Mouse (Mus musculus): ENCODE results near the gene Dkk3. TPM values are rescaled to one million over a fixed set of nuclear protein-coding genes. Genes with fewer than 3 reads are reported as not detected.

Gene Dkk3
- total RNA-seq (2021), result 10 to 100 TPM; 44.8 to 46.7 TPM

DNA sequence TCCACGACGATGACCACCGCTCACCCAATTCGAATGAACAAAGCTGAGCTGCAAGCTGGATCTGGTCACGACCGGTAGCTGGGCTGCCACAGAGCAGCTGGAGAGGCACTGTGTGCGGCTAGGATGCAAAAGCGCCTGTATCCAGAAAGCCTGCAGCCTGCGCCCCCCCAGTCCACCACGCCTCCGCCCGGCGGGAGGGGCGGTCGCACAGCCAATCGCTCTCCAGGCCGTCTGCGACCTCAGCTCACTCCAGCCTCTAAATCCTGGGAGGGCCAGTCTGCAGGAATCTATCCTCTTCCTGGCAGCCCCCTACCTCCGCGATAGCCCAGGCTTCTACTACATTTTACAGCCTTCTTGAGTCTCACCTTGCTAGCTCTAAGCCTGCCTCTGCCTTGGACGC is at the start of gene Dkk3:
Gene Dkk3 (minus strand): TSS at position 116 of the 400 bp plus-strand sequence.
- intact Hi-C loops (cut with DNase I), result no loop called here
- DNase-seq (ENCODE audit: low spot score), result no peak

DNA sequence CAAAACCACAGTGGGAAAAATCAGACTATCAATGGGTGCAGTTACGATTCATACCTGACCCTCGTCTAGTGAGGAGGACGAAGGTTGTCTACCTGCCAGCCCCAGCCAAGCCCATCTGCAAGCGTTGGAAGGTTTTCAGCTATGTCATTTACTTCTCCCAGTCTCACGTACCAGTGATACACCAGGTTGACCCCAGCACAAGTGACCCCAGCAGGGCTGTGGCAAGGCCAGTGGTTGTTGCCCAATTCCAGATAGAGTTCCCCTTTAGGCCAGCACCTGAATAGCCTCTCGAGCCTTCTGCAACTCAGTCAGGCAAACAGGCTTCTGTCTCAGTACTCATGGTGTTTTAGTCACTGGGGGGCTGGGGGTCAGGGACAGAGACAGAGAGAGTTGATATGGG is 48.9 kb upstream of the Dkk3 start:
- intact Hi-C loops (cut with DNase I), result loop anchor here (2.0 kb wide), 2 partner anchors 15 to 125 kb away; no protein-coding TSS in a partner anchor
- no peak for DNase-seq (ENCODE audit: low spot score)

DNA sequence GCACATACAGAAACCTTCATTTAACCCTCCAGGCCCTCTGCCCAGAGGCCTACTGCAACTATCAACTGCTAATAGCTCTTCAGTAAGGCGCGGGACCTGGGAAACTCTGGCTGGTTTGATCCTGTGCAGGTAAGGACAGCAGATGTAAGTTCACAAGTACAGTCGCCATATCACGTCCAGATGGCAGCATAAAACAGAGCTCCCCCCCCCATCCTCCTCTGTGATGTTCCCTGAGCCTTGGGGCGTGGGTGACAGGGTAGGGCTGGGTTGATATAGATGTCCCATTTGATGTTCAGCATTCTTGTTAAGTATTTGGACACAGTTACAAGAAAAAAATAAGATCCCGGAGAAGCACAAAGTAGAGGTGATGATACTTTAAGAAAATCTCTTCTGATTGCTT is 46.7 kb upstream of the Dkk3 start:
- intact Hi-C loops (cut with DNase I), result no loop called here
- DNase-seq (ENCODE audit: low spot score), result no peak

DNA sequence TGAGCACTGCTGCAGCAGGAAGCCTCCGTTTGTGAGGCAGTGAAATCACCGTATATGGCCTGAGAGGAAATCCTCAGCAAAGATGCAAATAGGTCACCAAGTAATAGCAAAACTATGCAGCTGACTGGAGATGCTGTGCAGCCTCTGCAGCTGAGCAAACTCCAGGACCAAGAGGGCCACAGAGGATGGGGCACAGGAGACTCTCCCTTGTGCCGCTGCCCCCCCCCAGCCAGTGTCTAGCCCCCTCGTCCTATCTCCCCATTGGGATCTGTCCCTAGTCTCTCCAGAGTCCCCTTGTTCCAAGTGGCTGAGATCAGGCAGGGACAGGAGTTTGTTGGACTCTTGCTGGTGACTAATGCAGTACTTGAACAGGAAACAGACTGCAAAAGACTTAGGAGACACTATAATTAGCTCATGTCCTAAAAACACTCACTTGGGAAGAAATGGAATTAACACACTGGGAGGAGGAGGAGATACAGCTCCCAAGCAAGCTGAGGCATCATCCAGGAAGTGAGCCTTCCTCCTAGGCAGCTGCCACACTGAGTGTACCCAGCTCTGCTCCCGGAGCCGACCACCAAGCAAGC is 45.6 kb upstream of the Dkk3 start:
- no peak for DNase-seq (ENCODE audit: low spot score)
- intact Hi-C loops (cut with DNase I), result no loop called here

DNA sequence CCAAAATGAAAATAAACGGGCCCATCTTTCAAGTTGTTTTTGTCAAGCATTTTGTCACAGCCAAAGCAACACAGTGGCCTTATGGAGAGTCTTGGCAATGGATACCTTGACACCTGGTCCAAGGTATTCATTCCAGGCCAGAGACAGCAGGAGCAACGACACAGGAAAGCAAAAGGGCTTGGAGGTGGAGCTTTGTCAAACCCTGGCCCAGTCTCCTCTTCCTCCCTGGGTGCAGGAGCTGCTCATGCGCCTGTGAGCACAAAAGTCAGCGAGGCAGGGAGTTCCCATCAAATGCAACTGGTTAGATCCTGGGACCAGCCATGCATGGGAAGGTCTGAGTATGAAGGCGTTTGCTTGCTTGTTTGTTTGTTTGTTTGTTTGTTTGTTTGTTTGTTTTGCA is 45.1 kb upstream of the Dkk3 start:
- no peak for DNase-seq (ENCODE audit: low spot score)
- intact Hi-C loops (cut with DNase I), result no loop called here

DNA sequence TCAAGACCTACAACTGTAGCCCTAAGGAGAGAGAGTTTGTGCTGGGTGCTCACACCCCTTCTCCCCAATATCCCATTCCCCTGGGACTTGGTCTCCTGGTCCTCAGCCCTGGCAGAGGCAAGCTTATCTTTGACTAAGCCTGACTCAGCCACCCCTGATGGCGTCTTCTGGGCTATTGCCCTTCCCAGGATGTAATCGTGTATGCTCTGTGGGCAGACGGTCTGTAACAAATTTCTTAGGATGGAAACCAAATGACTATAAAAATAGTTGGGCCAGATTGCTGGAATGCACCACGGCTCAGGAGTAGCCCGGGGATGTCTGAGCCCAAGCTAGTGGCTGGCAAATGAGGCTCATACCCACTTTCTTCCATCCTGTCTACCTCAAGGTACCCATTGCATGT is 44.0 kb upstream of the Dkk3 start:
- no peak for DNase-seq (ENCODE audit: low spot score)
- intact Hi-C loops (cut with DNase I), result no loop called here

DNA sequence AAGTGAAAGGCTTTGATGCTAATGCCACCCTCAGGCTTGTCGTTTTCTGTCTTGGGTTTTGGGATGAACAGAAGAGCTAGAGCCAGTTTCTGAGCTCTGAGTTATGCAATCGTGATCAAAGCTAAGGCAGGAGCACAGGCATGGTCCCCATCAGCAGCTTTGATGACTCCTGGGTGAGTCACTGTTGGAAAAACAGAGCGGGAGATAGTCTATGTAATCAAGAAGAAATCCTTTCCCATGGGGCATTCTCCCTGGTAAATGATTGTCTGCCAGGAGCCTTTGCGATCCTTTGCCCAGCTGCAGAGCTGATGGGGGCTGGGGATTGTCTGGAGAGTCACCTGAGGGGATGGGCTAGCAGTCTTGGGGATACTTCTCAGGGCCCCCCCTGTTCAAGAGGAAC is 43.3 kb upstream of the Dkk3 start:
- DNase-seq (ENCODE audit: low spot score), result no peak
- intact Hi-C loops (cut with DNase I), result no loop called here

DNA sequence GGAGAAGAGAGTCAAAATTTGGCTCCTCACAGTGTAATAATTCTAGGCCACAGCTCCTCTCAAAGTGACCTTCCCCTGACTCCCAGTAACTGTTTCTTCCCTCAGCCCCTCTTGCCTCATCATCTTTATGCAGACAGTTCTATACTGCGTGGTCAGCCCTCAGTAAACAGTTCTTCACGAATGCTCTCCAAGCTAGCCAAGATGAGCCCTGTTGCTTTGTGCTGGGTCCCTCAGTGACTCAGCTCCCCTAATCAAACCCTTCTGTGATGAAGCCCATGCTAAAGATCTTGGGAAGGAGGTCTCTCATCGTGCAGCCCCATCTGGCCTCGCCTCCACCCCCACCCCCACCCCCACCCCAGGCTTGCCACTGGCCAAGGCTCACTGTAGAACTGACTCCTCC is 41.9 kb upstream of the Dkk3 start:
- no peak for DNase-seq (ENCODE audit: low spot score)
- intact Hi-C loops (cut with DNase I), result no loop called here

DNA sequence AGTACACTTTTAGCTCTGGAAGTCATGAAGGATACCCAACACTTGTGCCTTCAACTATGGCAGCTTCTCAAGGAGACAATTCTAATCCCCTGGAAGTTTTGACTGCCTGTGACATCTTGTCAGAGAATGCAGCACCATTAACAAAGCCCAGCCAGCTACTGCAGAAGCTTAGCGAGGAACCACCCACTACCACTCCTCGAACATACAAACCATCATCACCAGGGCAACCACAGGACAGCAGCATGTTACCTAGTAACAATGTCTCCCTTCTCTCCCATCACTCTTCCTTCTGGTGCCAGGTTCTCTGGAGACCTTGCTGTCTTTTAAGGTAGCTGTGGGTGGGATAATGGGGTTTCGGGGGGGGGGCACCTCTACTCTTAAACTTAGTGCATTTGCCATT is 40.5 kb upstream of the Dkk3 start:
- DNase-seq (ENCODE audit: low spot score), result no peak
- intact Hi-C loops (cut with DNase I), result no loop called here

DNA sequence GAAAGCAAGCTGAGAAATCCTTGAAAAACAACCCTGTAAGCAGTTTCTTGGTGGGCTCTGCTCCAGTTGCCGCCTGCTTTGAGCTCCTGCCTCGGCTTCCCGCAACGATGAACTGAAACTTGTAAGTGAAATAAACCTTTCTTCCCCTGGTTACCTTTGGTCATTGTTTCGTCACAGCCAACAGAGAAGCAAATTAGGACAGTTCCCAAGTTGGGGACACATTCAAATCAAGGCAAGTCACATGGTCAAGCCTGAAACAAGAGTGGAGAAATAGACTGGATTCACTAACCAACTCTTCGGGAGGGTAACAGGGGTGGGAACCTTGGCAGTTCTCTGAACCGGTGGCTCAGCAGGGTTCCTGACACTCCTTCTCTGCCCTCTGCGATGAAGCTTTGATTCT is 38.6 kb upstream of the Dkk3 start:
- intact Hi-C loops (cut with DNase I), result no loop called here

DNA sequence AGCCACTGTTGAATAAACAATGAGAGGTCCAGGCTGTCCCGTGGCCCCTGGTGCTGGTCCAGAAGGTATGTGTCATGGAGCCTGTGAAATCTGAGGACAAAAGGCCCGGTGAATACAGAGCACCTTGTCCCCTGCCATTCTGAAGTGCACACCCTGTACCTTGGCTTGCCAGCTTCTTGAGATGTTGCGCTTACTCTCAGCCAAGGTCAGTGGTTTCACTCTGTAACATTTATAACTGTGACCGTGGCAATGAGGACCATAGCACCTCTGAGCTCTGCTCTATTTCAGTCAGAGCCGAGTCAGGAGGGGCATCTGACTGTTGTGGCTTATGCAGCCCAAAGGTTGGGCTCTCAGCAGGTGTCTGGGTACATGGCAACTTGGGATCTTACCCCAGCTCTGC is 35.4 kb upstream of the Dkk3 start:
- no peak for DNase-seq (ENCODE audit: low spot score)
- intact Hi-C loops (cut with DNase I), result no loop called here

More for the DNA sequence above, 38.6 kb upstream of the Dkk3 start:
- no peak for DNase-seq (ENCODE audit: low spot score)

DNA sequence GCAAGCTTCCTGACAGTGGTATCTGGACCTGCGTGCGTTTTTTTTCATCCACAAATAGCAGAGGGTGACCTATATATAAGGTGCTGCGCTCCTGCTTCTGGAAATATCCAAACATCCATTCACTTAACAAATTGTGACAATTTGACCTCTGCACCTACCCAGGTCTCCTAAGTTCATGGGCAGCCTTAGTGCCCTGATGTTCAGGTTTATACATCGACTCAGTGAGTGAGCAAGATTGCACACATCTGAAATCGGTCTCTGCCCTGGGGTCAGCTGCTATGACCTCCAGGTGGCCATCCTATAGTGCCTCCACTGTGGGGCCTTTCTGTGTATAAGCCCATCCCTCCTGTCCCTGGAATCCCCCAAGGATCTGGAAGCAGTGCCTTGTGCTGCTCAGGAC is 33.9 kb upstream of the Dkk3 start:
- intact Hi-C loops (cut with DNase I), result no loop called here
- DNase-seq (ENCODE audit: low spot score), result no peak

DNA sequence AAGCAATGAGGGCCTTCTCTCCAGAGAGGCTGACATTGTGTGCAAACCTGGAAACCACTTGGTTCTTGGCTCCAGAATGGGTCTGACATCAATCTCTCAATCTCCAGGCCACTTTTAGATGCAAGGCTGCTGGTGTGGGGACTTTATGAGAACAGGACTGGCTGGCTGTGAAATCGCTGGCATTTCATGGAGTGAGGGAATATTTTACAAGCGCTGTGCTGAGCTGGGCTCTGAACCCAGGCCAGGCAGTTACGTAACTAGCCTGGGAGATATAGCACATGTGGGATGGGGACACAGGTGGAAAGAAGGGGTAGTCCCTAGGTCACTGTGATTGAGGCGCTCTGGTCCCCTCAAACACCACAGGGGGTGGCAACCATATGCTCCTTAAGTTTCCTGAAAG is 33.4 kb upstream of the Dkk3 start:
- intact Hi-C loops (cut with DNase I), result no loop called here
- DNase-seq (ENCODE audit: low spot score), result no peak

DNA sequence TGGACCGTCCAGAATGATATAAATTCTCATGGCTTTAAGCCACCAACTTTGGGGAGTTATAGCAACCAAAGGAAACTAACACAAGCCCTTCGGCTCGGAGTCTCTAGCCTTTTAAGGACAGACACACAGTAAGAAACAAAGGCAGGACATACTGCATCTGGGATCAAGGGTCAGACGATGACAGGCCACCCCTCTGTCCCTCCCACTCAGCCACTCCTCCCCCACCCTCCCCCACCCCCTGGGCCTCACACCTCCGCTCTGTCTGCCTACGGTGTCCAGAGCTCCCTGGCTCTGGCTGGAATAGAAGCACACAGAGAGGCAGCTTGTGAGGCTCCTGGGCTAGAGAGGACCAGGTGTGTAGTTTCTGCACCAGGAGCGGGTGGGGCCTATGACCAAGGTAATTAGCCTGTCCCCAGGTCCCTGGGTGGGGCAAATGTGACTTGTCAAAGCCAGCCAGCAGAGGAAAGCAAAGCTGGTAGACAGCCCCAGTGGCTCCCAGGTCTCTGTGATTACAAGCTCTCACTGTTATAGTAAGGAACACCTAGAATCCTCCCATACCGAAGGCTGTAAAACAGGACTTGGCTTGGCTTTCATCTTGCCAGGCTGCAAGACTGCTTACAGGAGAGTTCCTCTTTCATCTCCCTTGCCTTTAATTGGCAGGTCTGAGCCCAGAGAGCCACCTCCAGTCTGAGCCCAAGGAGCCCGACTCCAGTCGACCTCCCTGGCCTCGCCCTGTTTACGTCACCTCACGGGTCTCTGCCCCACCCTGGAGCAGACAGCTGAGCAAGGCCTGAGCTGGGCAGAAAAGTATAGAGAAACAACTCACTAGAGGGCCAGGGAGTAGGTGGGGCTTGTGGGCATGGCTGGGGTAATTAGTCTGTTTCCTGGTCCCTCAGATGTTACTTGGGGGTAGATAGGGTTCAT is 28.9 kb upstream of the Dkk3 start:
- intact Hi-C loops (cut with DNase I), result no loop called here
- DNase-seq (ENCODE audit: low spot score), result no peak

DNA sequence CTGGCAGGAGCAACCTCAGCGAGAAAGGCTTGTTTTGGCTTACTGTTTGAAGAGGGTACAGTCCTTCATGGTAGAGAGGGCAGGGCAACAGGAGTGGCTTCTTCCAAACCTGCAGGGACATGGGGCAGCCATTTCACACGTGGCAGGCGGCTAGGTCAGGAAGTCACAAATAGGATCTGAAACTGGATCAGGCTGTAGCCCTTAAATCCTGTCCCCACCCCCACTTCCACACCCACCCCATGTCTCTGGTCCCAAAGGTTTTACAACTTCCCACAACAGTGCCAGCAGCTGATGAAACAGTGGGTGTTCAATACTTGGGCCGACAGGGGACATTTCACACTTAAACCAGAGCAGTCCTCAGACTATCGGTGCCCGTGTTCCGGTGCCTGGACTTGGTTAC is 28.0 kb upstream of the Dkk3 start:
- intact Hi-C loops (cut with DNase I), result no loop called here
- no peak for DNase-seq (ENCODE audit: low spot score)

DNA sequence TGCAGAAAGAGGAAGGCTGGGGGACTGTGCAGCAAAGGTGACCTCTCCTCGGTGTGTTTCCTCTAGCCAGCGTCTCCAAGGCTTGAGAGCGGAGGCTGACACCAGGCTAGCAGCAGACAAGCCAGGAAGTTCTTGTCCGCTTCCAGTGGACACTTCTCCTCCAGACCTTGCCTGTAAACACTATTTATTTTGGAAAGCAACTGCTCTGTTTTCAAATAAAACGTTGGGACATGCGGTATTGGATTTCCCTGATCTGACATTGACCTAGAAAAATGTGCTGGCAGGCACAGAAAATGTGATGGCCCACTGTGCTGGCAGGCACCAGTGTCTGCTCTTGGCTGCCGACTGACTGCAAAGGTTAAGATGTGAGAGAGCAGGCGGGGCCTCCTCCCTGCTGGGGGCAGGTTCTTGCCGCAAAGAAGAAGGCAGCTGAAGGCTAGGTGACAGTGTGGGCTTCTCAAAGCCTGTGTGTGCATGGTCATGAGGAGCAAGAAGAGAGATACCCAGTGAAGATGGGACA is 26.4 kb upstream of the Dkk3 start:
- intact Hi-C loops (cut with DNase I), result loop anchor here (2.0 kb wide), 1 partner anchor 184 kb away; no protein-coding TSS in a partner anchor
- peak; percentile 44 for DNase-seq (ENCODE audit: low spot score)

DNA sequence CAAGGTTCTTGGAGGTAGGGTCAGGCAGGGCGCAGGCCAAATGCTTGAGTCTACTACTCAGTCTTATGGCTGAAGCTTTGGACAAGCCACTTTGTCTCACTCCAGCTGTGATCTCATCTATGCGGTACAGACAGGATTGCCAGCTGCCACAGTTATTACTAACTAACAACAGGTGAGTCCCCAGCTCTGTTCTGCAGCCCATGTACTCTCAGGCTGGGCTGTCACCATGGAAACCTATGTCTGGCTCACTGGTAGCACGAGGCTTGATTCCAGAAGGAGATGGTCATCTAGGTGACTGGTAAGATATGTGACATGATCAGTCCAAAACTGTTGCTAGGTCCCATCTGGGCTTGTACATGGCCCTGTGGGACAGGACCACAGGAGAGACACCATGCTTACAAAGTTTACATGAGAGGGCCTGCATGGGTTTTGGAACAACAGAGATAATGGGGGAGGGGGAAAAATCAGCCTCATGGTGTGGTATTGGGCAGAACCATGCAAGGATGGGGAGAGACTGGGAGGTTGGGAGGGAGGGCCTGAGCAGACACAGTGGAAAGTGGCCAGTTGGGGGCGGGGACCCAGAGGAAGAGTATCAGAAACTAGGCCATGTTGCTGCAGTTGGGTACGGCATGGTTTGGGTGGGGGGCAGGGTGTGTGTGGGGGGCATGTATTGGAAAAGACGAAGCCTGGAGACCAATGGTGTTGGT is 25.8 kb upstream of the Dkk3 start:
- DNase-seq (ENCODE audit: low spot score), result no peak
- intact Hi-C loops (cut with DNase I), result loop anchor here (2.0 kb wide), 1 partner anchor 184 kb away; no protein-coding TSS in a partner anchor

DNA sequence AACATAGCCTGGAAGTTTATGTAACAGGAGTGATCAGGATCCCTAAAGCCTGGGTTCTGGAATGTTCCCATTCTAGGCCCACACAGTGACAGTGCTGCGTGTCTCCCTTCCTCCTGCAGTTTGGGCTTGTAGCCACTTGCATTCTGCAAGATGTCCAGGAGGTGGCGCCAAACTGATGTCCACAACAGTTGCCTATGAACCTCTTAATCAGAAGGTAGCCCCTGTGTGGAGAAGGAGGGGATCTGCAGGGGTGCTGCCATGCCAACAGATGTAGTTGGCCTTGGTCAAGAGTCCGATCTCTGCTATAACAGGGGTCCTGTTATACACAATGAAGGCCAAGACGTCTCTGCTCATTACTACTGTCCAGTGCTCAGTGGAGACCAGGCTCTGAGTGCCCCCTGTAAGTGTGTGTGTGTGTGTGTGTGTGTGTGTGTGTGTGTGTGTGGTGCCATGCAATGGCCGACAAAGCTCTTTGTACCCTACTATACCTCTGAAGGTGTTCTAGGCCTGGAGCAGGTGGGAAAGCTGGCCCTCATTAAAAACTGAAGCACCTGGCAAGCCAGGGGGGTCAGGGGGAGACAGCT is 24.5 kb upstream of the Dkk3 start:
- DNase-seq (ENCODE audit: low spot score), result peak; percentile 75
- intact Hi-C loops (cut with DNase I), result loop anchor here (1.0 kb wide), 1 partner anchor 146 kb away; no protein-coding TSS in a partner anchor

DNA sequence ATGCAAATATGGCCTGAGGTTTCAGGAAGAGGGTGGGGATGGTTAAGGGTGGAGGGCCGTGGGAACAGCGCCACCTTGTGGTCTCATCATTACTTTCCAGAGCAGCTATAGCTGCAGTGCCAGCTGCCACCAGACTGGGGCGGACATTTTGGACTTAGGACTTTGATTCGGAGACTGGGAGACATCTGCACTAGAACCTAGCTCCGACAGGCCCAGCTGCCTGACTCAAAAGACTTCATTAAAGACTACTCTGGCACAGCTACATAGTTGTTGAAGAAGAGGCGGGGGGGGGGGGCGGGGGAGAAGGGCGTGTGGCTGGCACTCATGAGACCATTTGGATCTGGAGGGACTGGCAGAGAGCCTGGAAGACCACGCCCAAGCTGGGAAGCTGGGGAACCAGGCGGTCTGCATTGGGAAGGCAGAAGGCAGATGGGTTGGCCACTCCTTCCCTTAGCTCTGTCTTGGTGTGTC is 21.4 kb upstream of the Dkk3 start:
- DNase-seq (ENCODE audit: low spot score), result peak; percentile 58
- intact Hi-C loops (cut with DNase I), result loop anchor here (1.0 kb wide), 2 partner anchors 95 to 189 kb away; no protein-coding TSS in a partner anchor

DNA sequence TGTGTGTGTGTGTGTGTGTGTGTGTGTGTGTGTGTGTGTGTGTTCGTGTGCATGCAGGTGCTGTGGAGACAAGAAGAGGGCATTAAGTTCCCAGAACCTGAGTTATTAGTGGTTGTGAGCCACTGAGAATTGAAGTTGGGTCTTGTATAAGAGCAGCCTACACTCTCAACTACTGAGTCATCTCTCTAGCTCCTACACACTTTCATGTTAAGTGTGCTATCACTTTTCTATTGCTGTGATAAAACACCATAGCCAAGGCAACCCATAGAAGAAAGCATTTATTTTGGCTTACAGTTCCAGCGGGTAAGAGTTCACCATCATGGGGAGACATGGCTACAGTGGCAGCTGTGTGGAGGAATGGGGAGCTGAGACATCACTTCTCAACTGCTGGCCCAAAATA is 17.8 kb upstream of the Dkk3 start:
- intact Hi-C loops (cut with DNase I), result no loop called here
- DNase-seq (ENCODE audit: low spot score), result no peak

Measured in heart, postnatal 25 days (tissue).